Mouse (Mus musculus) neural tube, embryonic 13.5 days (tissue): ENCODE measurements around the gene Ndufa7. TPM values are rescaled to one million over a fixed set of nuclear protein-coding genes. Genes with fewer than 3 reads are reported as not detected.
"Not testable (repeated sequence)": the region's sequence is repeated elsewhere in the genome, so short reads cannot be mapped to it uniquely, and the experiment has no call there.

Experiments
- ATAC-seq: fragments of 200-750 bp; cut with Nextera tagmentation; 2 replicates; pipeline ENCODE4 v1.8.0; 2017; ENCODE audit warnings: low read depth, mild to moderate bottlenecking, moderate TSS enrichment, moderate library complexity
- H3K27ac ChIP-seq: fragments of 300-500 bp; sonication (generic); replicated peaks from 2 replicates; pipeline ENCODE4 v1.5.1; 2015; ENCODE audit warnings: moderate library complexity, mild to moderate bottlenecking, inconsistent platforms
- H3K27me3 ChIP-seq: fragments of 300-500 bp; sonication (generic); 2 replicates; pipeline ENCODE4 v1.6.1; 2015; ENCODE audit warnings: mild to moderate bottlenecking, inconsistent platforms
- H3K36me3 ChIP-seq: fragments of 300-500 bp; sonication (generic); 2 replicates; pipeline ENCODE4 v1.6.1; 2015; ENCODE audit warnings: mild to moderate bottlenecking, inconsistent platforms
- H3K4me1 ChIP-seq: fragments of 300-500 bp; sonication (generic); replicated peaks from 2 replicates; pipeline ENCODE4 v1.6.1; 2015; ENCODE audit warnings: inconsistent platforms
- H3K4me2 ChIP-seq: fragments of 300-500 bp; sonication (generic); 2 replicates; pipeline ENCODE4 v1.6.1; 2015; ENCODE audit warnings: inconsistent platforms, mild to moderate bottlenecking, moderate library complexity
- H3K4me3 ChIP-seq: fragments of 300-500 bp; sonication (generic); 2 replicates; pipeline ENCODE4 v1.5.1; 2015; ENCODE audit warnings: mild to moderate bottlenecking, inconsistent platforms
- H3K9ac ChIP-seq: fragments of 300-500 bp; sonication (generic); 2 replicates; pipeline ENCODE4 v1.6.1; 2015; ENCODE audit warnings: moderate library complexity, mild to moderate bottlenecking, inconsistent platforms
- H3K9me3 ChIP-seq: fragments of 300-500 bp; sonication (generic); 2 replicates; pipeline ENCODE4 v1.6.1; 2016; ENCODE audit warnings: inconsistent platforms
- WGBS: fragments of 180-500 bp; shearing (Covaris S2); methylation state at CpG from one replicate; pipeline ENCODE4 v1.1.7; 2015; 5-methylcytosine and 5-hydroxymethylcytosine counted together
- polyA plus RNA-seq: library from polyadenylated mRNA; unstranded; fragments of >200 nt; fragmentation: Nextera tagmentation; extraction: Ambion mirVana; gene quantifications from 2 replicates; pipeline ENCODE4 v1.2.1, GENCODE M21; 2015

The Ndufa7 gene
- polyA plus RNA-seq, 1 experiment from 2014 or later, result 558 TPM

GRCm38 (mm10) chr17:33815399-33815798, 9.0 kb upstream of the Ndufa7 start:
- ATAC-seq, result no peak
- H3K36me3 ChIP-seq, result peaks cover 19% of the 10 kb centered on the region
- H3K27me3 ChIP-seq, result peaks cover 12% of the 10 kb centered on the region
- peaks cover 31% of the 10 kb centered on the region for H3K4me1 ChIP-seq
- H3K27ac ChIP-seq, result no peak overlapping the region
- H3K4me3 ChIP-seq, result no peak overlapping the region
- H3K4me2 ChIP-seq, result no peak overlapping the region
- no peaks in the 10 kb centered on the region for H3K9me3 ChIP-seq
- WGBS, result 94% methylated on average over 6 of the region's 6 CpGs
- H3K9ac ChIP-seq, result no peak overlapping the region

GRCm38 (mm10) chr17:33816612-33817011, 7.8 kb upstream of the Ndufa7 start:
- Histone ChIP-seq H3K4me2 (peak overlapping the region; percentile 95), H3K9ac (peak overlapping the region; percentile 85), H3K27me3 (no peaks in the 10 kb centered on the region; the same call in 1 of the 2 replicates), H3K36me3 (peaks cover 31% of the 10 kb centered on the region), H3K9me3 (no peaks in the 10 kb centered on the region), H3K4me3 (peak overlapping the region; percentile 55), H3K4me1 (peaks cover 28% of the 10 kb centered on the region), H3K27ac (no peak overlapping the region)
- 72% methylated on average over 5 of the region's 5 CpGs for WGBS
- no peak for ATAC-seq

- Histone ChIP-seq H3K9me3 (no peaks in the 10 kb centered on the region), H3K4me3 (peak overlapping the region; percentile 55), H3K4me1 (peaks cover 36% of the 10 kb centered on the region), H3K4me2 (peak overlapping the region; percentile 95), H3K9ac (peak overlapping the region; percentile 85), H3K27ac (peak overlapping the region; percentile 89), H3K27me3 (no peaks in the 10 kb centered on the region; the same call in 1 of the 2 replicates), H3K36me3 (peaks cover 39% of the 10 kb centered on the region)
- under 1% methylated on average over 89 of the region's 89 CpGs for WGBS
- peak; percentile 97 for ATAC-seq
Measured at GRCm38 (mm10) chr17:33817184-33817968, 7.0 kb upstream of the Ndufa7 start.

- no peaks in the 10 kb centered on the region for H3K9me3 ChIP-seq
- H3K27ac ChIP-seq, result peak overlapping the region; percentile 89
- peak; percentile 76 for ATAC-seq
- H3K27me3 ChIP-seq, result no peaks in the 10 kb centered on the region; the same call in 1 of the 2 replicates
- H3K4me3 ChIP-seq, result peak overlapping the region; percentile 55
- 16% methylated on average over 33 of the region's 33 CpGs for whole genome bisulfite sequencing
- peak overlapping the region; percentile 85 for H3K9ac ChIP-seq
- peak overlapping the region; percentile 95 for H3K4me2 ChIP-seq
- H3K4me1 ChIP-seq, result peaks cover 43% of the 10 kb centered on the region
- peaks cover 44% of the 10 kb centered on the region for H3K36me3 ChIP-seq
Measured at GRCm38 (mm10) chr17:33817969-33818643, 6.3 kb upstream of the Ndufa7 start.

GRCm38 (mm10) chr17:33822436-33822959, 1.9 kb upstream of the Ndufa7 start:
- Histone ChIP-seq H3K4me1 (peaks cover 67% of the 10 kb centered on the region), H3K4me3 (peak overlapping the region; percentile 8; the same call in 1 of the 2 replicates), H3K27me3 (no peaks in the 10 kb centered on the region), H3K36me3 (peaks cover 44% of the 10 kb centered on the region), H3K4me2 (peak overlapping the region; percentile 98), H3K27ac (no peak overlapping the region), H3K9me3 (no peaks in the 10 kb centered on the region), H3K9ac (peak overlapping the region; percentile 88; the same call in 1 of the 2 replicates)
- WGBS, result 87% methylated on average over 1 of the region's 1 CpGs
- ATAC-seq, result no peak

GRCm38 (mm10) chr17:33823171-33823570, 1.2 kb upstream of the Ndufa7 start:
- Histone ChIP-seq H3K4me2 (peak overlapping the region; percentile 98), H3K4me3 (peak overlapping the region; percentile 81), H3K4me1 (peaks cover 66% of the 10 kb centered on the region), H3K9ac (peak overlapping the region; percentile 88), H3K36me3 (peaks cover 45% of the 10 kb centered on the region)
- H3K27ac ChIP-seq, H3K27me3 ChIP-seq, ATAC-seq, H3K9me3 ChIP-seq: not testable (repeated sequence)
- 77% methylated on average over 8 of the region's 8 CpGs for WGBS

- H3K9me3 ChIP-seq, H3K27me3 ChIP-seq, ATAC-seq: not testable (repeated sequence)
- H3K9ac ChIP-seq, result peak overlapping the region; percentile 88
- H3K36me3 ChIP-seq, result peaks cover 47% of the 10 kb centered on the region
- H3K4me3 ChIP-seq, result peak overlapping the region; percentile 81
- peaks cover 64% of the 10 kb centered on the region for H3K4me1 ChIP-seq
- WGBS, result 7% methylated on average over 6 of the region's 6 CpGs
- H3K4me2 ChIP-seq, result peak overlapping the region; percentile 71
- peak overlapping the region; percentile 87; the same call in 1 of the 2 replicates for H3K27ac ChIP-seq
Measured at GRCm38 (mm10) chr17:33824997-33825330, 592 bp downstream of the Ndufa7 start.

- H3K27me3 ChIP-seq, result no peaks in the 10 kb centered on the region
- peak overlapping the region; percentile 81 for H3K4me3 ChIP-seq
- no peak overlapping the region for H3K27ac ChIP-seq
- no peaks in the 10 kb centered on the region for H3K9me3 ChIP-seq
- 87% methylated on average over 8 of the region's 8 CpGs for WGBS
- ATAC-seq, result no peak
- H3K4me1 ChIP-seq, result peaks cover 61% of the 10 kb centered on the region
- H3K36me3 ChIP-seq, result peaks cover 47% of the 10 kb centered on the region
- H3K9ac ChIP-seq, result peak overlapping the region; percentile 88
- H3K4me2 ChIP-seq, result peak overlapping the region; percentile 71
Measured at GRCm38 (mm10) chr17:33825462-33825861, 1.1 kb downstream of the Ndufa7 start.

- peaks cover 53% of the 10 kb centered on the region for H3K4me1 ChIP-seq
- no peak for ATAC-seq
- H3K4me3 ChIP-seq, result no peak overlapping the region
- 0% methylated on average over 3 of the region's 3 CpGs for WGBS
- no peak overlapping the region for H3K9ac ChIP-seq
- H3K9me3 ChIP-seq, result no peaks in the 10 kb centered on the region
- H3K4me2 ChIP-seq, result no peak overlapping the region
- no peaks in the 10 kb centered on the region for H3K27me3 ChIP-seq
- H3K36me3 ChIP-seq, result peaks cover 46% of the 10 kb centered on the region
- no peak overlapping the region for H3K27ac ChIP-seq
Measured at GRCm38 (mm10) chr17:33826850-33827249, 2.5 kb downstream of the Ndufa7 start.

- H3K27ac ChIP-seq, result no peak overlapping the region
- H3K36me3 ChIP-seq, result peaks cover 56% of the 10 kb centered on the region
- H3K4me3 ChIP-seq, result no peak overlapping the region
- H3K4me2 ChIP-seq, result no peak overlapping the region
- peak overlapping the region; percentile 17; the same call in 1 of the 2 replicates for H3K9ac ChIP-seq
- 66% methylated on average over 2 of the region's 2 CpGs for WGBS
- no peaks in the 10 kb centered on the region for H3K9me3 ChIP-seq
- peaks cover 32% of the 10 kb centered on the region for H3K4me1 ChIP-seq
- H3K27me3 ChIP-seq, result no peaks in the 10 kb centered on the region
- ATAC-seq, result no peak
Measured at GRCm38 (mm10) chr17:33828892-33829291, 4.5 kb downstream of the Ndufa7 start.

GRCm38 (mm10) chr17:33829561-33829960, 5.2 kb downstream of the Ndufa7 start:
- ATAC-seq, result no peak
- peak overlapping the region; percentile 23; the same call in 1 of the 2 replicates for H3K27ac ChIP-seq
- H3K4me3 ChIP-seq, result no peak overlapping the region
- peaks cover 32% of the 10 kb centered on the region for H3K4me1 ChIP-seq
- no peaks in the 10 kb centered on the region for H3K27me3 ChIP-seq
- no peak overlapping the region for H3K4me2 ChIP-seq
- no peaks in the 10 kb centered on the region for H3K9me3 ChIP-seq
- H3K9ac ChIP-seq, result 0 out of 2 replicates have a peak overlapping the region, but pooled peaks have one; percentile 17
- 90% methylated on average over 10 of the region's 10 CpGs for WGBS
- peaks cover 63% of the 10 kb centered on the region for H3K36me3 ChIP-seq
